Mouse (Mus musculus): ENCODE data around the gene Frrs1l.

DNA sequence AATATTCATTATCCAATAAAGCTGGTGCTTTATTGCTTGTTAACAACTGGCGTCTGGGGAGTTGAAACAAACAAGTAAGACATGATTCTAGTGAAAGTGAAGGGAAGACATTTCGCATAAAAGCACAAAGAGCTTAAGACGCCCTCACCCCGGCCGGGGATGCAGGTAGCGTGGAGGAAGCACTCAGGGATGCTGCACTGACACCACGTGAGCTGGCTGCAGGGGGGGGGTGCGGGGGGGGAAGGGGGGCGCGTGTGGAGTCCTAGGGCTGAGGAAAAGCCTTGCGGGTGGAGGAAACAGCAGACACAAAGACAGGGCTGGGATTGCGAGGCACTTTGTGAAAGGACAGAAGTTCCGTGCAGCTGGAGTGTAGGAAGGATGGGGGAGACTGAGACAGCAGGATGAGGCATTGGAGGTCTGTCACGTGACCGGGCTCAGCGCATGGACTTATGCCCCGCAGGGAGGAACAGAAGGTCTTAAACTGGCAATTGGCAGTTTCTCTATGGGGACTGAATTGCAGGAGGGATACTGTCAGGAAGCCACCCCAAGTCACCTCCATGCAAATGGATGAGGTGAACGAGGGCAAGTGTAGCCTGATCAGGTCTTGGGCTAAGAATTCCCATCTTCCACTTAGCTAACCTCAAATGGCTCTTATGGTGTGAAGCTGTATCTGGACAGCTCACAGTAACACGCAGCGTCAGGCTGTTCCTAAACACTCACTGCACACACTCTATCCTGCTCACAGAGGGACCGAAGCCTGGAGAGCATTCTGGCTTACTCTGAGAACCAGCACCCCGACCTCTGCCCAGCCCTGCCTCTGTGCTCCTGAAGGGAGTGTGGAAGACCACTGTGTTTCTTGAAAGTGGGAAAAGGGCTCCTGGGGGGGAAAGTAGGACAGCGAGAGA lies 49.2 kb upstream of the Frrs1l start:
- TF ChIP-seq CTCF (IDR thresholded peaks at IDR 0.05), result no peak
- no peak for TF ChIP-seq EP300 (IDR thresholded peaks at IDR 0.05)
